Mouse (Mus musculus) hematopoietic stem cell, adult 5-6 weeks (primary cell): ENCODE results near the gene Unc5c. TPM values are rescaled to one million over a fixed set of nuclear protein-coding genes. Genes with fewer than 3 reads are reported as not detected.

Experiments
- ATAC-seq, 2 experiments: fragments of 125-278 bp in 1 of 2; replicated peaks in 1 of 2; 2 replicates each; pipeline ENCODE4 v1.8.0; 2016 to 2017; ENCODE audit warnings: inconsistent platforms in 2 of 2, mild to moderate bottlenecking in 2 of 2, moderate number of reproducible peaks in 2 of 2, low read depth in 1 of 2, moderate TSS enrichment in 1 of 2; ENCODE audit not compliant: low FRiP score in 2 of 2, poor library complexity in 2 of 2, severe bottlenecking in 2 of 2, insufficient read depth in 1 of 2, low TSS enrichment in 1 of 2
- total RNA-seq: library from RNA; stranded (forward); fragments of 172-1452, 232-1000 nt; gene quantifications from 2 replicates; pipeline ENCODE4 v1.2.3, GENCODE M21; 2017

Unc5c gene
- 0.13 TPM in 1 of 2 replicates, not detected in the other for total RNA-seq

DNA sequence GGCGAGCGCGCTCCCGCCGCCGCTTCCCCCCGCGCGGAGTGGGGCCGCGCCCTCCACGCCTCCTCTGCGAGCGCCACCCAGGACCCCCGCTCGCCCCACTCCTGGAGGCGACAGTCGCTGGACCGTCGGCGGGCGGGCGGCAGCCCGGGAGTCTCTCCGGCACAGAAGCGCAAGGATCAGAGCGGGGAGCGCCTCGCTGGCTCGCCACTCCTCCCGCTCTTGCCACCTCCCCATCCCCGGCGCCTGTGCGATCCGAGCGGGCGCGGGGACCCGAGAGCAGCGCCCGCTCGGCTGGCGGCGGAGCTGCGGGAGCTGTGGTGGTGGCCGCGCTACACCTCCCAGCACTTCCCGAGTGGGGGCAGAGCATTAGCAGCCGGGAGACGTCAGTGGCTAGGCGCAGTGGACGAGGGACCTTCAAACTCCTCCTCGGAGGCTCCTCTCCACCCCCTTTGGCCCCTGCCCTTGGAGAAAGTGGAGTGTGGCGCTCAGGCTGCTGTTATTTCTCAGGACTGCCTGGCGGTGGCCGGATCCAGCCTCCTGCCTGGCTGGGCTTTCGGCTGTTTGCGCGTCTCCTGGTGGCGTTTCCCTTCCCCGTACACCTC lies at the start of gene Unc5c:
Unc5c (plus strand) TSS at position 113 of the 602 bp plus-strand sequence.
- ATAC-seq: peak; percentile 48 to 52

DNA sequence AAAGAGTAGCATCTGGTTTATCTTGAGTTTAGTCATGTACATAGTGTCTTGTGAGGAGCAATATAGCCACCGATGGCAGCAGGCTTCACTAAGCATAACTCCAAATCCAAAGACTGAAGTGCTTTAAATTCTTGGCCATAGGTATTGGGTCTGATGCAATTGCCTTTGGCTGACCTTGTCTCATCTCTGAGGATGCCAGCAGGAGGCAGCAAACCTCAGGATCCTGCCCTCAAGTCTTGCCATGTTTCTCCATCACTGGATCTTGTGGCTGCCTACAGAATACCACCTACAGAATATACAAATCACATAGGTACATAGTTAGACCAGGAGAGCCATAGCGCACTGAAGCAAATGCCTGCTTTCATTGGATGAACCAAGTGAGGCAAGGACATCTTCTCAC lies 7.5 kb upstream of the Unc5c start:
- peak; percentile 37 to 51; a peak in 1 of 4 replicates for ATAC-seq

DNA sequence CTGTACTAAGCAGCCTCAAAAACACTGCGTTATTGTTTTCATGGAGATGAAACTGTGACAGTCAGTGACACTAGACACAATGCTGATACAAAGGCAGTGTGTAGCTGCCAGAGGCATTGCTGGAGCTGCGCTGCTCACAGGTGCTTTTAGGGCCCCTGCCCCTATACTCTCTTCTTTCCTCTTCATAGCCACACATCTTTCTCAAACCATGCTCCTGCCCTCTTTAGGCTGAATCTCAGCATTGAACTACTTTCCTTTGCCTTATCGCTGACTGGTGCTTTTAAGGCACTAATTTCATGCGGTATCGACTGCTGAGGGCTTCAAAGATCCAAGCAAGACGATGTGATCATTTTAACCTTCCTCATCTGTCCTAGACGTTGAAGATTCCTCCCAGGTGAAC lies 2.5 kb upstream of the Unc5c start:
- no peak for ATAC-seq

DNA sequence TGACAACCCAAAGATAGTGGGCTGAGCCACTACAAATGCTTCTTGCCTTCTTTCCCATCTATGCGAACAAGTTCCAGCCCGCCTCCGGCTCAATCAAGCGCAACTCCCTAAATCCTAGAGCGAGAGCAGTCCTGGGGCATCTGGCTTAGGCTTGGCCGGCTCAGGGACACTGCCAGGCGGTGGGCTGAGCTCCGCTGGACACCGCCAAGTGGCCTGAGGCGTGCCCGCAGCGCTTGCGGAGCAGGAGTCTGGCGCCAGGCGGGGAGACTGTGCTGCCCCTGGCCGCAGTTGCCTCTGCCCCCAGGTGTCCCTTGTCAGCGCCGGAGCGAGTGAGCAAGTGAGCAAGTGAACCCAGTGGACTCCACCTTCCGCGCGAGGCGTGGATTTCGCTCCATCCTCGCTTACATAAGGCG lies 319 bp upstream of the Unc5c start:
- ATAC-seq: 0 out of 4 replicates have a peak, but pooled peaks of 1 of the 2 experiments have one; percentile 4

DNA sequence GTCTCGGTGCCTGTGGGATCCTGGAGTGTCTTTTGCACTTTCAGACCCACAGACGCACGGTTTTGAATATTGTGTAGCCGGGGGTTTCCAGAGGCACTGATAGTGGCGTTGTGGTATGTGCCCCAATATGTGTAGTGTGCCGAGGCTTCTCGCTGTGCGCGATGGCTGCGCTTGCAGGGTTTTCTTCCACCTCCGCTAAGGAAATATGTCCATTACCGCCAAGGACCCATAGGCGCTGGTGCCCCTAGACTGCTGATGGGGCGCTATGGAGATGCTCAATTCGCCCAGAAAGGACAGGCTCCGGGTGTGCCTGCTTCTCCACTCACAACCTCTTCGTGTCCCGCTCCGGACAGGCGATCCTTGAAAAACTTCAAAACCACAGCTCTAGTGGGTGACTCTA lies 1.0 kb downstream of the Unc5c start:
- peak; percentile 52 to 60 for ATAC-seq

DNA sequence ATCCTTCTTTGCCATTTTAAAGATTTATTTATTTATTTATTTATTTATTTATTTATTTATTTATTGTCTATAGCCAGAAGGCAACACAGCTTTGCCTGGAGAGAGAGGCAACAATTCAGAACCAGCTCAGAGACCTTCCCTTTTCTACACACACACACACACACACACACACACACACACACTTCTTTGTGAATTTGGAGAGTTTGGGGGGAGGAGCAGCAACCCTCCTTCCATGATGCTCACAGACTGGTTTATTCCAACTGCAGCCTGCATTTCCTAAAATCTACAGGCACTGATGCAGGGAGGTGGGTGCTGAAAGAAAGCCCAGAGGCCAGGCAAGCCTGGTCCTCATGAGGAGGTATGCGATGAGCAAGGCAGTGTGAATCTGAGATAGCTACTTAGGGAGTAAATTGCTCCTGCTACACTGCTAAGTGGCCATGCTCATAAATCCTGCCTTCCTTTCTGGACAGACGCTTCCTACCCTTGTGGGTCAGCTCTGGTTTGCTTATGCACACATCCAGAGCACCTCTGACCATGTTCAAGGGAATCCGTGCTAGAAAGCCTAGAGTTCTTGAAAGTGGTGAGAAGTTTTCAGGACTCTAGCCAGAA lies 1.8 kb downstream of the Unc5c start:
- no peak for ATAC-seq

DNA sequence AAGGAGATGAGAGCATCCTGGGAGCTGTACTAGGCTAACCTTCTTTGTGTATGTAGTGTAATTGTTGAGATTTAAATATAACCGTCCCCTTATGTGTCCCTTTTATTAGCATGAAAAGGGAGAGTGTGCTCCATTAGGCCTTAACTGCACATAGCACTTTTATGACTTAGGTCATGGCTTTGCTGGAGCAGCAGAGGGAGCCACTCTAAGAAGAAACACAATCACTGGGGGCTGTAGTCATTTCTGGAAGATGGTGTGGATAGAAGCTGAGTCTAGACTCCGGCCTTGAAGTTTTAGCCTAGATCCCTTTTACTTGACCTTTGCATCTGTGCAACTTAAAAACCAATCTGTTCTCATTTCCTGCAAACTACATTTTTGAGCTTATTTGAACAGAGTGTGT lies 4.3 kb downstream of the Unc5c start:
- no peak for ATAC-seq

DNA sequence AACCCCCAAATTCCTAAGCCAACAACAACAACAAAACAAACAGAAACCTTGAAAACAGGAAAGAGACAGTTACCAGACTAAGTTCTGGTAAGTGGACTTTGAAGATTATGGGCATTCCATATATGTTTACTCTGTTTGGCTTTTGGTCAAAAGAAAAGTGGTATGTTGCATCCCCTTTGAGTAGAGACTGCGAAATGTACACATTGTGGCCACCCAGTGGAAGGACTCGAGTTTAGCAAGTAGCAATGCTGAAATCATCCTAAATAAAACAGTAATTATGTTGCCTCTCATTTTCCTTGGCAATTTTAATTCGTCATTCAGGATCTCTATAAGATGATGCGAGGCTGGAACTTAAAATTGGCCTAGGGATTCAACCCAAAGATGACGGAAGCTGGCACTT lies 8.2 kb downstream of the Unc5c start:
- ATAC-seq: no peak

DNA sequence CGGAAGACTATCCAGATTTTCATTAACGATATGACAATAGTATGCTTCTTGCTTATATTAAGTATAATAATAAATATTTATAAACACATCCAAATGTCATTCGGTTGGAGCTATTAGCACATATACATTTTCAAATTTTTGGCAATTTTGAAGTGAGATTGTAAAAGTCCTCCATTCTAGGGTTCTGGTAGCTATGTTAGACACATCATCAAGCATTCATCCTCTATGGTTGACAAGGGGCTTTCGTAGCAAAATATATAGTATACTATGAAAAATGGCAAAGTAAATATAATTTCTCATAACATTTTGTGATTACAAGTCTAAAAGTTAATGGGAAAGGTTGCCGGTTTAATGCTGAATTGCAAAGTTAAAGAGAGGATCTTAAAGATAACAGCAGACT lies 10.4 kb downstream of the Unc5c start:
- no peak for ATAC-seq

DNA sequence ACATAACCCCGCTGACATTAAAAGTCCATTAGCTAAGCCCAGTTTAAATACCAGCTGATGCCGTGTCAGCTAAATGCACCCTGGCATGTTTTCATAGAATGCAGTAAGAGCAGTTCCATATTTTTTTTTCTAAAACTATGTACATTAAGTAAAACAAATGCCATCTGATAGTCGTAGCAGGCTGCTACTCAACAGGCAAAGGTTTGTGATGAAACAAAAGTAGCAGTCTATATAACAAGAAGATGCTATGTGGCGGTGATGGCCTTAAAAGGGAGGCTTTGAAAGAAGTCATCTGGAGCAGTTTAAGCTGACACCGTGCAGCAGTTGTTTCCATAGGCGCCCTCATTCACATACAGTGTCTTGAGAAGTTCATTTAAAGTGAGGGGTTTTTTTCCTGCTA lies 10.9 kb downstream of the Unc5c start:
- ATAC-seq: no peak

DNA sequence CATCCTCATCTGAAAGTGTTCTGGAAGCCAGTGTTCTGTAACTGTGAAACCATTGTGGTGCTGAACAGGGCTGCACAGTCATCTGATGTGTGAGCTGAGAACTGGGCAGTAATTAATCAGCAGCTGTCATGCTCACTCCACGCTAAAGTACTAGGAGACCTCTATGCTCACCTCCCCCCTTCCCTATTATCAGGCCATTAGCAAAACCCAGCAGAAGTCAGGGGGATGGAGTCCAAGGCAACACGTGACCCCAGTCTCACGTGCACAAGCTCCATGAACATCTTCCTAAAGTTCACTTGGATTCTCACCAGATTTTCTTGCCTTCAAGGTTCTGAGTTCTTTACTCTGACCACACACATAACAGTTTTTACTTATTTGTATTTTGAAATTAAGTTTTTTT lies 11.7 kb downstream of the Unc5c start:
- peak in 1 of 2 experiments; percentile 25; a peak in 1 of 4 replicates for ATAC-seq

DNA sequence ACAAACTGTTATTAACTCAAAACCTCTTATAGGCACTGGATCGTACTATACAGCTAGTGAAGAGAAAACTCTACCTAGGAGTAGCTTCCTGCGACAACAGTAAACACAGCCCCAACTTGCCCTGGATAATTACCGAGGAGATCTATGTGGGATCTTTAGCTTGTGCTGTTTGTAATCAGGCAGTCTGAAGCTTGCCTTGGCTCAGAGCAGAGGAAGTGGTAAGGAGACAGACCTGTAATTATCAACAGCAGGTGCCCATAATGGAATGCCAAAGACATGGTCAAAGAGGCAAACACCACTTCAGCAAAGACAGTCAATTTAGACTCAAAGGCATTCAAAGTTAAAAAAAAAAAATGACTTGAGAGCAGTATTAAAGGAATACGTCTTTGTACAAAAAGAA lies 17.4 kb downstream of the Unc5c start:
- no peak for ATAC-seq

DNA sequence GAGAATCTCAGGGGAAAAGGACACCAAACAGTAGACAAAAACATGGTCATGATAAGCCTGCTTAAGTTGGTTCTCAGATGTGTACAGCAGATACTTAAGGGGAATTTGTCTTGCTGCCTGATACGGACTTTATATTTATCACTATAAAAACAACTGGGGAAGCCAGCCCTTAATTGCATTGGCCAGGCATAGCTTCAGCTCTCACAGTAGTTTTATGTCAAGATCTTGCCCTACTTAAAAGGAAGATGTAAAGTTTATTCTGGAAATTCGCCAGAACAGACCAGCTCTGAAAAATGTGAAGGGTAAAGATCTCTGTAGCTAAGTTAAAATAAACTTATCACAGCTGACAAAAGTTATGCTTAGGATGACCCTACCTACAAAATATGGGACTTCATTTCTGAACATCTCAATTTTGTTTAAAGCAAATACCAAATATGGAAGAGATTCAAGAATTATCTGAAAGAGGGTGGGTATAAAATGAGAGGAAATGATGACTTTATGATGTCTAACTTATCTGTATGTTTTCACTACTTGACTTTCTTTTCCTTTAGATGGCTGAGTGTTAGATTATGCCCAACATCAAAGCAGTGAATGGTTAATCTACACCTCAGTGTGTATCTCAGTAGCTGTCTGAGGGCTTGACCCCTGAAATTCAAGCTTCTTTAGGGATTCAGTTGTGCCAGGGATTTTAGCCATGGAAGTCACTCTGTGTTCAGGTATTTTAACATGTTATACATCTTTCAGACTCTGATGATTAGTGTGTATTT lies 18.8 kb downstream of the Unc5c start:
- no peak for ATAC-seq

DNA sequence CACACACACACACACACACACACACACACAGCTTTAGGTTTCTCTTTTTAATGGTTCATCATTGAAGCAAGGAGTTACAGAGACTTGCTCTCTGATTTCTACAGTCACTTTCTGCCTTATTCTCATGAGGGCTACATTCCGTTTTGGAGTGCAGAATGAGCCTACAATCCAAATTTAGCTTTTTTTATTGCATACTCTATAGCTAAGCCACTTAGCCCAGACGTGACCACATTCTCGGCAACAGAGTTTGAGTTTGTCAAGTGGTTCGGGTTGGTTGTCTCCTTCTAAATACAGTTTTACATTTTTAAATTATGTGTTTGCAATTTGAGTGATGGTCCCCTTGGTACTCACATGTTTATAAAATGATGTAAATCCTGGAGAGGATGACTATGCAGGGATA lies 20.2 kb downstream of the Unc5c start:
- no peak for ATAC-seq

DNA sequence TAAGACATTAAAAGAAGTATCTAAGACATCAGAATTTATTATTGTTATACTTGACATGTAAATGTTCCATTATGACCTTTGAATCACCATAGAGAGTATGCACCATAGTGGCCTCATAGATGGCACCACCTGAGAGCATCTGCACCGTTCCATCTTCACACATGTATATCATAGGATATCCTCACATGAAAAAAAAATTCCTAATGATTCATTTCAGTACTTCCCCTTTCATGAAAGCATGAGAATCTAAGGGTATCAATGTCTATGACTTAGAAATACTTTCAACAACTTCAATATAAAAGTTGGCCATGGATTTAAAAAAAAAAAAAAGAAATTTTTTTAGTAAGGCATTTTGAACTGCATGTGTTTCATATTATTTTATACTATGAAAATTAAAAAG lies 25.6 kb downstream of the Unc5c start:
- ATAC-seq: no peak

DNA sequence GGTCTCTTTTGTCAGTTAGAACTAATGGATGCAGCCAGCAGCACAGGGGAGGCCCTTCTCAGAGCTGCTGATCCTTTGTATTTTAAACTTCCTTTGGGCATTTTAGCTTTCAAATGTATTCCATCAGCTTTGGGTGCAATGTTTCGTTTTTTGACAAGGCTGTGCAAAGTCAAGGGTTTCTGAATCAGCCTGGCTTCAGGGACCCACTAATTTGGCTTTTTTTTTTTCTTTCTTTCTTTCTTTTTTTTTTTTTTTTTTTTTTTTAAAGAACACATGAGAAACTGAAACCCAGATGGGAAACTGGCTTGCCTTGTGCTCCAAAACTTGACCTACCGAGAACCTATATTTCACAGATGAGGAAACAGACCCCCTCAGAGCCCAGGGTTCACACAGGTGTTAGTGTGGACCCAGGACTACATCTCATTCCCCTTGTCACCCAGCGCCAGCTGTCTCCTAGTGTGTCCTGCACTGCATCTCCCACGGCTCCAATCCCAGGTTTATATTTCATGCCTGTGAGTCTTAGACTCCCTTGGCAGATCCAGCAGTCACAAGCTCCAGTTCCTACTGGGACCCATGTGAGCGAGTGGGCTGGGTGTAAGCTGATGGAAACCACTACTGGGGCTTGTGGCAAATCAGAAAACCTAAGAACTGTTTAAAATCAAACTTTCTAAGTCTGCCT lies 26.4 kb downstream of the Unc5c start:
- ATAC-seq: peak in 1 of 2 experiments; percentile 37; a peak in 1 of 4 replicates

DNA sequence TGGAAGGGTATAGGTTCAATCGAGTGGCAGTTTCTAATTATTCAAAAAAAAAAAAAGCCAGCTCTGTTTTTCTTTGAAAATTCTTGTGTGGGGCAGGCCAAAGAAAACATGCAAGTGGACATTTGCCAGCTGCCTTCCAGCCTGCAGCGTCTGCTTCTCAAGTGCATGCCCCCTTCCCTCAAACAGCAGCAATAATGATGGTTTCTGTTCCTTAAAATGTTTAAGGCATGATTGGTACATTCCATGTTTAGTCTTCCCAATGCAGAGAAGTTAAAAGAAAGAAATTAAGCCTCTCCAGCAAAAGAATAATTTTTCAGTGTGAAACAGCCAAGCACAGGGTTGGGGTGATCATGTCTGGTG lies 26.9 kb downstream of the Unc5c start:
- no peak for ATAC-seq

DNA sequence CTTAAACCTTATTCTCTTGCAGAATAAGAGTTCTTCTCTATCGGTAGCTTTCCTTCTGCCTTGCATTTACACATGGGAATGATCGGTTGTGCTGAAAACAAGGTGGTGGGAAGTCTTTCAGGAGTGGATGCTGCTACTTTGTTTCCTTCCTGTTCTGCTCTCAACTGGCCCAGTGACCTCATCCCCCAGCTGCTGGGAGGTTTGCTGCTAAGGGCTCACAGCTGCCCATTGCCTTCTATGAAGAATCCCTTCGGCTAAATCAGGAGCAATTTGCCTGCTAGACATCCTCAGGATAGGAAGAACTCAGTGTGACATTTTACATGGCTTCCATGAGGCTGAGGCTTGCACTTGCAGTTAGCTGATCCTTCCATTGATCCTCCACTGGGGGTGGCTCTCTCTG lies 28.0 kb downstream of the Unc5c start:
- no peak for ATAC-seq
